ENCODE assay signal across 8 mouse cellular contexts in the genomic region with DNA sequence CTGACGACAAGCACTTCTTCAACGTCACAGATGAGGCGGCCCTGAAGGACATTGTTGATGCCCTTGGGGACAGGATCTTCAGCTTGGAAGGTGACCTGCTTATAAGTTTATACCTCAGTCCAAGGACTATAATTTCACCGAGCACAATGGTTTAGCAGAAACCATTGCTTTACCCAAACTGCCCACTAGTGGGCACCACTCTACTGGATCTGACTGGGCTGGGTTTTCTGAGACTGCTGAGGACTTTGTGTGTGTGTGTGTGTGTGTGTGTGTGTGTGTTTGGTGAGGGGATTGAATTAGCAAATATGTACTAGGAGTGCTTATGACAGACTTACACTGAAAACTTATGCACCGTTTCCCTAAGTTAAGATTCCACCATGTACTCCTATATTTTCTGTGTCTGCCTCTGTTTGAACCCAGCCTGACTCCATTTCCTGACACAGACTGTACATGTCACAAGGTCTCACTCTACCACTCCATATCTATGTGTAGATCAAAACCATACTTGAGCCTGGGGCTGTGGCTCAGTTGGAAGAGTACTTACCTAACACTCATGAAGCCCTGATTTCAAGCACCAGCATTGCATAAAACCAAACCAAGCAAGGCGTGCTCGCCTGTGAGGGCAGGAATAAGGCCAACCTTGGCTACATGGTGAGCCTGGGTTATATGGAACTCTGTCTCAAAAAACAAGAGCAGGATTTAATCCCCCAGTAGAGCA.
DNase-seq lines count a peak whose midpoint lies in the region; ATAC-seq and TF ChIP-seq lines count a peak whose summit lies in the region.

No protein-coding gene starts in this region.

- H3K9me3 ChIP-seq in forebrain, embryonic 11.5 days (ENCODE audit: control insufficient read depth, low read length), result no peaks in the 10 kb centered on the region
- H3K9me3 ChIP-seq in forebrain, embryonic 15.5 days, result no peaks in the 10 kb centered on the region
- no peaks in the 10 kb centered on the region for H3K9me3 ChIP-seq in ES-E14 (ENCODE audit: control insufficient read depth, insufficient read depth, low read depth, low read length)

- no peaks in the 10 kb centered on the region for H3K27me3 ChIP-seq in forebrain, embryonic 11.5 days (ENCODE audit: control insufficient read depth, insufficient read depth, low read length)
- no peaks in the 10 kb centered on the region for H3K27me3 ChIP-seq in forebrain, embryonic 15.5 days

- TF ChIP-seq POLR2A in lung, adult 2 months (IDR thresholded peaks at IDR 0.05; ENCODE audit: borderline replicate concordance, extremely low read depth, low read depth, low read length), result no peak

- intact Hi-C loops in left cerebral cortex, postnatal 4 days (cut with DNase I), result loop anchor here (5.0 kb wide), 1 partner anchor 383 kb away; no protein-coding TSS in a partner anchor

- TF ChIP-seq CTCF in lung, adult 2 months (IDR thresholded peaks at IDR 0.05; ENCODE audit: insufficient read depth, low read length), result peak; percentile 48

- peak; percentile 80 for DNase-seq in forebrain, embryonic 11.5 days (ENCODE audit: low spot score)
- peak; percentile 73 for DNase-seq in left cerebral cortex, postnatal 4 days
- no peak for DNase-seq in left cerebral cortex, adult 11 months (ENCODE audit: low spot score)
- DNase-seq in ES-E14 (ENCODE audit: low read depth, low spot score), result peak; percentile 33
- peak; percentile 36 to 50 for DNase-seq in cerebellum, postnatal 36 days
- DNase-seq in lung, adult 2 months, result peak; percentile 42
- no peak for DNase-seq in yolk sac, embryonic 10.5 days (ENCODE audit: low spot score)

- no peak overlapping the region for H3K9ac ChIP-seq in forebrain, embryonic 11.5 days (ENCODE audit: low read length)
- H3K9ac ChIP-seq in forebrain, embryonic 15.5 days (replicated peaks), result no peak overlapping the region
- H3K9ac ChIP-seq in ES-E14 (ENCODE audit: insufficient read depth, low read depth, low read length, poor library complexity, severe bottlenecking), result no peak overlapping the region

- WGBS in forebrain, embryonic 11.5 days, result 56% methylated on average over 7 of the region's 7 CpGs
- WGBS in forebrain, embryonic 15.5 days, result 58% methylated on average over 7 of the region's 7 CpGs
- 40% methylated on average over 7 of the region's 7 CpGs for WGBS in lung, adult 2 months

- in situ Hi-C loops in ES-E14 (cut with MboI; ENCODE audit: low sequenced_read_pairs in 2 of 2, unreplicated experiment in 2 of 2), result no loop called here

- H3K4me1 ChIP-seq in forebrain, embryonic 11.5 days (replicated peaks; ENCODE audit: control insufficient read depth, insufficient read depth, low read length), result no peaks in the 10 kb centered on the region
- H3K4me1 ChIP-seq in forebrain, embryonic 15.5 days, result no peaks in the 10 kb centered on the region
- no peaks in the 10 kb centered on the region for H3K4me1 ChIP-seq in ES-E14 (ENCODE audit: control insufficient read depth in 2 of 2, insufficient read depth in 2 of 2, low read length in 2 of 2, poor library complexity in 1 of 2)
- H3K4me1 ChIP-seq in lung, adult 2 months (ENCODE audit: control insufficient read depth, insufficient read depth, low read length), result no peaks in the 10 kb centered on the region

- no peak for ATAC-seq in forebrain, embryonic 11.5 days (replicated peaks; ENCODE audit: low FRiP score)
- ATAC-seq in forebrain, embryonic 15.5 days (replicated peaks), result no peak

- H3K36me3 ChIP-seq in forebrain, embryonic 11.5 days (ENCODE audit: control insufficient read depth, insufficient read depth, low read length), result no peaks in the 10 kb centered on the region
- H3K36me3 ChIP-seq in forebrain, embryonic 15.5 days, result no peaks in the 10 kb centered on the region
- H3K36me3 ChIP-seq in ES-E14 (ENCODE audit: control insufficient read depth, insufficient read depth, low read length, poor library complexity, severe bottlenecking), result no peaks in the 10 kb centered on the region

- H3K27ac ChIP-seq in forebrain, embryonic 11.5 days (ENCODE audit: low read depth, low read length), result no peak overlapping the region
- H3K27ac ChIP-seq in forebrain, embryonic 15.5 days (replicated peaks), result no peak overlapping the region
- H3K27ac ChIP-seq in ES-E14 (ENCODE audit: insufficient read depth, low read depth, low read length, poor library complexity, severe bottlenecking), result no peak overlapping the region

- no peak overlapping the region for H3K4me2 ChIP-seq in forebrain, embryonic 11.5 days (ENCODE audit: low read depth, low read length, severe bottlenecking)
- H3K4me2 ChIP-seq in forebrain, embryonic 15.5 days (replicated peaks), result no peak overlapping the region

- H3K4me3 ChIP-seq in forebrain, embryonic 11.5 days (ENCODE audit: low read depth, low read length), result no peak overlapping the region
- no peak overlapping the region for H3K4me3 ChIP-seq in forebrain, embryonic 15.5 days
- H3K4me3 ChIP-seq in ES-E14 (ENCODE audit: insufficient read depth in 1 of 2, low read depth in 1 of 2, low read length in 2 of 2, poor library complexity in 1 of 2, severe bottlenecking in 1 of 2), result no peak overlapping the region
- H3K4me3 ChIP-seq in lung, adult 2 months (replicated peaks; ENCODE audit: extremely low read depth, low read depth, low read length), result no peak overlapping the region

TF ChIP-seq in ES-E14, 5 proteins besides CTCF, POLR2A, EP300 and RAD21:
- TF ChIP-seq CHD2 (IDR thresholded peaks at IDR 0.05; ENCODE audit: low read depth, low read length), result no peak
- no peak for TF ChIP-seq ZC3H11A (IDR thresholded peaks at IDR 0.05; ENCODE audit: borderline replicate concordance, low read depth, low read length)
- TF ChIP-seq MAFK (IDR thresholded peaks at IDR 0.05; ENCODE audit: insufficient read depth, low read depth, low read length), result no peak
- no peak for TF ChIP-seq ZNF384 (IDR thresholded peaks at IDR 0.05; ENCODE audit: low read depth, low read length)
- TF ChIP-seq HCFC1 (IDR thresholded peaks at IDR 0.05; ENCODE audit: borderline replicate concordance, insufficient read depth, low read length), result no peak
TF ChIP-seq in ES-E14: peak in this region for 0.

Comparison
In these comparisons a context has a peak if more than half of its experiments do, and no peak if none do; other contexts are left out.
1. DNase-seq: peak in forebrain, embryonic 11.5 days (single experiment), left cerebral cortex, postnatal 4 days (single experiment), ES-E14 (single experiment), cerebellum, postnatal 36 days (2 of 2) and lung, adult 2 months (single experiment); none in left cerebral cortex, adult 11 months (single experiment) and yolk sac, embryonic 10.5 days (single experiment).